15 mouse cellular contexts compared by ENCODE assay signal in genomic region chr1:16815731-16816130, GRCm38 (mm10).
A peak's percentile ranks its signal among the peaks of the same experiment; 100 is the strongest.
DNase-seq lines count a peak whose midpoint lies in the region; ATAC-seq and TF ChIP-seq lines count a peak whose summit lies in the region.
"Had no signal": no experiment of that assay in that cellular context is flagged by ENCODE, and none has a peak within 500 bp of the region (broad histone marks: within the 10 kb centered on the region; RNA-seq: fewer than 3 reads in every experiment).

No protein-coding gene starts in this region.

- no peak for TF ChIP-seq CTCF in hindbrain, postnatal 0 days (IDR thresholded peaks at IDR 0.05; ENCODE audit: low read depth)

- no peak overlapping the region for H3K27ac ChIP-seq in hindbrain, postnatal 0 days
- H3K27ac ChIP-seq: embryonic facial prominence, embryonic 10.5 days; embryonic facial prominence, embryonic 12.5 days; forebrain, embryonic 13.5 days; forebrain, embryonic 15.5 days had no signal

- no peaks in the 10 kb centered on the region for H3K36me3 ChIP-seq in hindbrain, postnatal 0 days (ENCODE audit: insufficient read depth, low read length)
- H3K36me3 ChIP-seq: embryonic facial prominence, embryonic 10.5 days; embryonic facial prominence, embryonic 12.5 days; forebrain, embryonic 15.5 days had no signal

- DNase-seq in cerebellum, adult 8-10 months = peak; percentile 13
- DNase-seq in cerebellum, adult 11 months = no peak
- peak; percentile 60 for DNase-seq in cerebellum, adult 9-11 months
- no peak for DNase-seq in cerebellum, postnatal 10 days
- DNase-seq in brain, adult 2 months (ENCODE audit: low read depth, low spot score) = peak; percentile 73
- DNase-seq in hindbrain, postnatal 0 days (ENCODE audit: low spot score) = no peak
- DNase-seq: adrenal gland, adult 2 months; adrenal gland, postnatal 10 days; adrenal gland, postnatal 25 days; cerebellum, adult 11-12 months; forebrain, postnatal 0 days had no signal

- ATAC-seq in hindbrain, postnatal 0 days = no peak
- ATAC-seq: forebrain, embryonic 13.5 days; forebrain, embryonic 15.5 days; forebrain, postnatal 0 days had no signal

- no peak overlapping the region for H3K9ac ChIP-seq in hindbrain, postnatal 0 days (replicated peaks; ENCODE audit: low read length)
- H3K9ac ChIP-seq: embryonic facial prominence, embryonic 12.5 days; forebrain, embryonic 13.5 days; forebrain, embryonic 15.5 days; forebrain, postnatal 0 days had no signal

- no peak overlapping the region for H3K4me3 ChIP-seq in hindbrain, postnatal 0 days (ENCODE audit: low read length)
- H3K4me3 ChIP-seq: embryonic facial prominence, embryonic 10.5 days; embryonic facial prominence, embryonic 12.5 days; forebrain, embryonic 13.5 days; forebrain, embryonic 15.5 days had no signal

- no peak overlapping the region for H3K4me2 ChIP-seq in hindbrain, postnatal 0 days (ENCODE audit: low read depth, low read length)
- H3K4me2 ChIP-seq: embryonic facial prominence, embryonic 12.5 days; forebrain, embryonic 13.5 days; forebrain, embryonic 15.5 days had no signal

- no peaks in the 10 kb centered on the region for H3K9me3 ChIP-seq in hindbrain, postnatal 0 days (ENCODE audit: low read length)
- H3K9me3 ChIP-seq: embryonic facial prominence, embryonic 10.5 days; embryonic facial prominence, embryonic 12.5 days; forebrain, embryonic 13.5 days; forebrain, embryonic 15.5 days had no signal

- no peaks in the 10 kb centered on the region for H3K4me1 ChIP-seq in hindbrain, postnatal 0 days (ENCODE audit: insufficient read depth, low read length)
- H3K4me1 ChIP-seq: embryonic facial prominence, embryonic 10.5 days; embryonic facial prominence, embryonic 12.5 days; forebrain, embryonic 13.5 days; forebrain, embryonic 15.5 days had no signal

- H3K27me3 ChIP-seq in hindbrain, postnatal 0 days (ENCODE audit: insufficient read depth, low read length) = no peaks in the 10 kb centered on the region
- H3K27me3 ChIP-seq: embryonic facial prominence, embryonic 12.5 days; forebrain, embryonic 13.5 days; forebrain, embryonic 15.5 days had no signal

Comparison
In these comparisons a context has a peak if more than half of its experiments do, and no peak if none do; other contexts are left out.
1. DNase-seq: peak in cerebellum, adult 8-10 months (single experiment), cerebellum, adult 9-11 months (single experiment) and brain, adult 2 months (single experiment); none in cerebellum, adult 11 months (single experiment), cerebellum, postnatal 10 days (0 of 2) and hindbrain, postnatal 0 days (single experiment).